Mouse (Mus musculus) neural tube, embryonic 11.5 days (tissue): ENCODE measurements around the gene Sesn3. TPM values are rescaled to one million over a fixed set of nuclear protein-coding genes. Genes with fewer than 3 reads are reported as not detected.
A peak's percentile ranks its signal among the peaks of the same experiment; 100 is the strongest.
"Not testable (repeated sequence)": the region's sequence is repeated elsewhere in the genome, so short reads cannot be mapped to it uniquely, and the experiment has no call there.

Experiments used
- ATAC-seq: fragments of 200-750 bp; cut with Nextera tagmentation; 2 replicates; pipeline ENCODE4 v1.8.0; 2017; ENCODE audit warnings: moderate number of reproducible peaks, mild to moderate bottlenecking, moderate TSS enrichment, moderate library complexity; ENCODE audit not compliant: insufficient read depth, low FRiP score, low TSS enrichment
- DNase-seq: peaks from one replicate; pipeline ENCODE4 v3.0.0-alpha.2; 2015; ENCODE audit warnings: low spot score
- H3K27ac ChIP-seq: fragments of 300-500 bp; sonication (generic); 2 replicates; pipeline ENCODE4 v1.5.1; 2014; ENCODE audit warnings: low read depth, mild to moderate bottlenecking, low read length
- H3K27me3 ChIP-seq: fragments of 300-500 bp; sonication (generic); 2 replicates; pipeline ENCODE4 v1.6.1; 2014; ENCODE audit warnings: mild to moderate bottlenecking, low read length, mixed read lengths; ENCODE audit not compliant: control insufficient read depth, insufficient read depth
- H3K36me3 ChIP-seq: fragments of 300-500 bp; sonication (generic); 2 replicates; pipeline ENCODE4 v1.6.1; 2014; ENCODE audit warnings: mild to moderate bottlenecking, low read length, moderate library complexity, mixed read lengths; ENCODE audit not compliant: control insufficient read depth, insufficient read depth
- H3K4me1 ChIP-seq: fragments of 300-500 bp; sonication (generic); 2 replicates; pipeline ENCODE4 v1.6.1; 2014; ENCODE audit warnings: low read length, mixed read lengths; ENCODE audit not compliant: control insufficient read depth, insufficient read depth
- H3K4me2 ChIP-seq: fragments of 300-500 bp; sonication (generic); 2 replicates; pipeline ENCODE4 v1.6.1; 2014; ENCODE audit warnings: low read depth, mild to moderate bottlenecking, moderate library complexity
- H3K4me3 ChIP-seq: fragments of 300-500 bp; sonication (generic); 2 replicates; pipeline ENCODE4 v1.5.1; 2014; ENCODE audit warnings: low read depth, low read length
- H3K9ac ChIP-seq: fragments of 300-500 bp; sonication (generic); 2 replicates; pipeline ENCODE4 v1.6.1; 2014; ENCODE audit warnings: mild to moderate bottlenecking, low read length
- H3K9me3 ChIP-seq: fragments of 300-500 bp; sonication (generic); 2 replicates; pipeline ENCODE4 v1.6.1; 2016; ENCODE audit warnings: low read length; ENCODE audit not compliant: control insufficient read depth
- WGBS: fragments of 180-500 bp; shearing (Covaris S2); extraction: QIAGEN DNeasy Blood & Tissue Kit; methylation state at CpG from one replicate; pipeline ENCODE4 v1.1.7; 2014; 5-methylcytosine and 5-hydroxymethylcytosine counted together
- polyA plus RNA-seq: library from polyadenylated mRNA; unstranded; fragments of >200 nt; fragmentation: Nextera tagmentation; extraction: Ambion mirVana; gene quantifications from 2 replicates; pipeline ENCODE4 v1.2.1, GENCODE M21; 2014

The Sesn3 gene
- 17.2 and 21.0 TPM in 2 replicates for polyA plus RNA-seq

DNA sequence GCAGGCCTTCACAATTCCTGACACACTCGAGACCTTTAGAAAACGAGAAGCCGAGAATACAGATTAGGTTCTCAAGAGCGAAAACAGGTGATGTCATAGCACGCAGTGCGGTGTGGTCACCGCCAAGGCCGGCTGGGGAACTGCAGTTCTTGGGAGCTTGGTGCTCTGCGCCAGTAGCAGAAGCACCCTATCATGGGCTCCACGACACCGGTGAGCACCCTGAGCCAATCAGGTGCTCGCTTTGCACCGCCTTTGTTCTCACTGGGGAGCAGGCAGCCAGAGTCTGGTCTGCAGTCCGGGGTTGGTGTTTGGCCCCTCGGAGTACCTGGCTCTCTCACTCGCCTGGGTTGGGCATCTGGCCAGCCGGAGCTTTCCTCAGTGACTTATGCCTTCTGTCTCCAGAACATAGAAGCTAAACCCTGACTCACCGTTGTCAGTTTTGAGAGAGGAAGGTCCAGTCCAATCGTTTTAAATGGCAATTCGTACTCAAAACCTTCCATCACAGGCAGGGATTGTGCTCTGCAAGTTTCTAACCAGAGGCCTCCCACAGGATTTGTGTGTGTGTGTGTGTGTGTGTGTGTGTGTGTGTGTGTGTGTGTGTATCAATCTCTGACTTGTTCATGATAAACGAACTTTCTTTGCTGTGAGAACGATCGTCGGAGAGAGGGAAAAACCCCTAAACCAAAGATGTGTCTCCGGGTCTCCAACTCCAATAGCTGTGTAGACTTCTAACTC lies at the start of gene Sesn3:
TSS of gene Sesn3 (plus strand) at position 82 of the 735 bp plus-strand sequence.
- Histone ChIP-seq H3K4me2 (peak within 1 kb of the TSS; percentile 48), H3K36me3 (no peaks in the 10 kb centered on the region), H3K27ac (peak within 1 kb of the TSS; percentile 69), H3K4me1 (no peaks in the 10 kb centered on the region), H3K4me3 (peak within 1 kb of the TSS; percentile 82), H3K27me3 (no peaks in the 10 kb centered on the region), H3K9me3 (no peaks in the 10 kb centered on the region), H3K9ac (peak within 1 kb of the TSS; percentile 53)
- 2% methylated on average over 25 of the region's 25 CpGs for WGBS
- ATAC-seq (peak; percentile 55), DNase-seq (peak; percentile 81)

GRCm38 (mm10) chr9:14227086-14227485 lies 47.8 kb upstream of the Sesn3 start:
- not testable (repeated sequence) for H3K9me3 ChIP-seq, H3K27me3 ChIP-seq, H3K4me1 ChIP-seq, H3K27ac ChIP-seq, H3K4me3 ChIP-seq, H3K36me3 ChIP-seq, ATAC-seq, H3K4me2 ChIP-seq, DNase-seq, H3K9ac ChIP-seq
- WGBS: 86% methylated on average over 2 of the region's 2 CpGs

- DNase-seq (peak; percentile 41), ATAC-seq (no peak)
- H3K9ac ChIP-seq: no peak overlapping the region
- H3K4me2 ChIP-seq: no peak overlapping the region
- no peak overlapping the region for H3K4me3 ChIP-seq
- H3K36me3 ChIP-seq: no peaks in the 10 kb centered on the region
- 44% methylated on average over 7 of the region's 7 CpGs for WGBS
- H3K9me3 ChIP-seq: no peaks in the 10 kb centered on the region
- no peak overlapping the region for H3K27ac ChIP-seq
- H3K27me3 ChIP-seq: no peaks in the 10 kb centered on the region
- H3K4me1 ChIP-seq: no peaks in the 10 kb centered on the region
These were observed 41.0 kb upstream of the Sesn3 start for GRCm38 (mm10) chr9:14233702-14234373.

DNA sequence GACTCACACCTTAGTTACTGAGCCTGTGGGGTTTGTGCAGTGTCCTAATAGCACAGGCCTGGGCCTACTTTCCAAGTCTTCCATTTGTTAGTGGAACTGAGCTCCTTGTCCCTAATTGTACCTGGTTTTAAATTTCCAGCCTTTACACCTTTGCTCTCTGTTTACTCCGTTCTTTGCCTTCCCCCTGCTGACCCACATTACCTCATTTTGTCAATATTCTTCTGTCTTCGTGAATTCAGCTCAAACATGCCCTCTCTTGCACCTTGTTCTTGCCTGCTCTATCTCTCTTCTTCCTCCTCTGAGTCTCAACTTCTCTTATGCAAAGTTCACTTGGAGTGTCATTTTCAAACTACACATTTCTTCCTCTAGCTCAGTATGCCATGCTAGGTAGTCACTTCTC lies 39.6 kb upstream of the Sesn3 start:
- H3K36me3 ChIP-seq: no peaks in the 10 kb centered on the region
- no peak for DNase-seq
- H3K4me2 ChIP-seq: no peak overlapping the region
- no peak overlapping the region for H3K9ac ChIP-seq
- 76% methylated on average over 2 of the region's 2 CpGs for WGBS
- no peaks in the 10 kb centered on the region for H3K9me3 ChIP-seq
- H3K27ac ChIP-seq: no peak overlapping the region
- H3K4me3 ChIP-seq: no peak overlapping the region
- no peaks in the 10 kb centered on the region for H3K27me3 ChIP-seq
- ATAC-seq: no peak
- no peaks in the 10 kb centered on the region for H3K4me1 ChIP-seq

- H3K4me3 ChIP-seq, H3K9ac ChIP-seq, H3K27me3 ChIP-seq, H3K4me2 ChIP-seq, ATAC-seq, H3K27ac ChIP-seq, DNase-seq, H3K9me3 ChIP-seq, H3K36me3 ChIP-seq, H3K4me1 ChIP-seq: not testable (repeated sequence)
- WGBS: 81% methylated on average over 1 of the region's 1 CpGs
These were observed 33.9 kb upstream of the Sesn3 start for GRCm38 (mm10) chr9:14241003-14241402.

- no peaks in the 10 kb centered on the region for H3K36me3 ChIP-seq
- WGBS: 53% methylated on average over 2 of the region's 2 CpGs
- DNase-seq: no peak
- H3K4me1 ChIP-seq: no peaks in the 10 kb centered on the region; the same call in 1 of the 2 replicates
- no peaks in the 10 kb centered on the region for H3K9me3 ChIP-seq
- no peak for ATAC-seq
- no peak overlapping the region for H3K27ac ChIP-seq
- no peak overlapping the region for H3K9ac ChIP-seq
- H3K27me3 ChIP-seq: no peaks in the 10 kb centered on the region
- H3K4me3 ChIP-seq: no peak overlapping the region
- no peak overlapping the region for H3K4me2 ChIP-seq
These were observed 32.6 kb upstream of the Sesn3 start for GRCm38 (mm10) chr9:14242308-14242707.

DNA sequence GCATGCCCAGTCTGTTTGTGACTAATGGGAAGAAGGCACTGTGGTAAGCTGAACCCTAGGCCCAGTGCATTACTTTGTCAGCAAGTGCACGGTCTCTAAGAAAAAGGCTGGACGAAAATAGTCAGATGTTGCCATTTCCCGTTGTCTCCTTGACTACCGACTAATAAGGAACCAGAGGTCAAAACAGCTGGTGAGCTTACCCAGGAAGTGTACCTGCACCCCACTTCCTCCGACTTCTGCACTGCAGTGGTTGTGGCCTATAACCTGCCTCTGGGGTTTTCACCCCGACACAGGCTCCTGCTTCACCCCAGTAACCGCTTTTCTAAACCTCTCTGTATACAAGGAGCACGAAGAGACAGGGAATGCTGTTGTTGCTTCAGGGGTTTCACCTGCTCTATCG lies 30.3 kb upstream of the Sesn3 start:
- ATAC-seq: no peak
- H3K27me3 ChIP-seq: no peaks in the 10 kb centered on the region

GRCm38 (mm10) chr9:14245013-14245586 lies 29.8 kb upstream of the Sesn3 start:
- Histone ChIP-seq H3K36me3 (no peaks in the 10 kb centered on the region), H3K27me3 (no peaks in the 10 kb centered on the region), H3K9me3 (no peaks in the 10 kb centered on the region), H3K4me2 (no peak overlapping the region), H3K4me1 (no peaks in the 10 kb centered on the region; the same call in 1 of the 2 replicates), H3K9ac (no peak overlapping the region), H3K27ac (no peak overlapping the region), H3K4me3 (no peak overlapping the region)
- ATAC-seq (no peak), DNase-seq (no peak)
- 32% methylated on average over 7 of the region's 7 CpGs for WGBS

More for the DNA sequence above, 30.3 kb upstream of the Sesn3 start:
- no peak for DNase-seq
- H3K36me3 ChIP-seq: no peaks in the 10 kb centered on the region
- no peak overlapping the region for H3K4me2 ChIP-seq
- H3K4me3 ChIP-seq: no peak overlapping the region
- 47% methylated on average over 9 of the region's 9 CpGs for WGBS
- H3K4me1 ChIP-seq: no peaks in the 10 kb centered on the region; the same call in 1 of the 2 replicates
- no peak overlapping the region for H3K9ac ChIP-seq
- no peaks in the 10 kb centered on the region for H3K9me3 ChIP-seq
- no peak overlapping the region for H3K27ac ChIP-seq
